Mouse (Mus musculus): ENCODE data around the gene Gm5724.

Gm5724 gene

GRCm38 (mm10) chr6:141773710-141774109 is at the start of gene Gm5724:
TSS of gene Gm5724 (minus strand) at chr6:141773810.
- DNase-seq (ENCODE audit: low read depth, low spot score): no peak

GRCm38 (mm10) chr6:141797837-141798236 is 24.2 kb upstream of the Gm5724 start:
- peak; percentile 66 for DNase-seq (ENCODE audit: low read depth, low spot score)

GRCm38 (mm10) chr6:141774476-141774875 is 866 bp upstream of the Gm5724 start:
- no peak for DNase-seq (ENCODE audit: low read depth, low spot score)

GRCm38 (mm10) chr6:141691246-141691645 is 82.4 kb downstream of the Gm5724 start:
- DNase-seq (ENCODE audit: low read depth, low spot score): no peak

- DNase-seq (ENCODE audit: low read depth, low spot score): no peak
Measured at GRCm38 (mm10) chr6:141687008-141687407, 86.6 kb downstream of the Gm5724 start.

Data from mesoderm, embryonic 11.5 days (tissue).